Mouse (Mus musculus) skeletal muscle tissue, adult 2 months (tissue): ENCODE results near the gene Mbnl2.

Experiments
- DNase-seq: peaks from one replicate; pipeline ENCODE4 v3.0.0-alpha.2; 2012; ENCODE audit warnings: low read depth, low spot score

Mbnl2 gene

GRCm38 (mm10) chr14:120273766-120274165, 1.7 kb upstream of the Mbnl2 start:
- no peak for DNase-seq

GRCm38 (mm10) chr14:120274746-120275145, 723 bp upstream of the Mbnl2 start:
- DNase-seq: no peak

- DNase-seq: no peak
Measured at GRCm38 (mm10) chr14:120276343-120277080, 1.0 kb downstream of the Mbnl2 start.

- peak; percentile 97 for DNase-seq
Measured at GRCm38 (mm10) chr14:120277081-120277656, 1.7 kb downstream of the Mbnl2 start.

GRCm38 (mm10) chr14:120278290-120279244, 3.1 kb downstream of the Mbnl2 start:
- DNase-seq: no peak

- DNase-seq: no peak
Measured at GRCm38 (mm10) chr14:120280136-120280535, 4.7 kb downstream of the Mbnl2 start.

GRCm38 (mm10) chr14:120283787-120284186, 8.3 kb downstream of the Mbnl2 start:
- DNase-seq: no peak

- no peak for DNase-seq
Measured at GRCm38 (mm10) chr14:120284504-120284903, 9.0 kb downstream of the Mbnl2 start.

- no peak for DNase-seq
Measured at GRCm38 (mm10) chr14:120287121-120287986, 11.9 kb downstream of the Mbnl2 start.

- no peak for DNase-seq
Measured at GRCm38 (mm10) chr14:120287987-120288275, 12.5 kb downstream of the Mbnl2 start.

- no peak for DNase-seq
Measured at GRCm38 (mm10) chr14:120288378-120289002, 13.0 kb downstream of the Mbnl2 start.

- no peak for DNase-seq
Measured at GRCm38 (mm10) chr14:120289065-120289464, 13.6 kb downstream of the Mbnl2 start.

GRCm38 (mm10) chr14:120289528-120289927, 14.1 kb downstream of the Mbnl2 start:
- no peak for DNase-seq

- DNase-seq: no peak
Measured at GRCm38 (mm10) chr14:120291226-120291757, 15.8 kb downstream of the Mbnl2 start.

GRCm38 (mm10) chr14:120292133-120292532, 16.7 kb downstream of the Mbnl2 start:
- no peak for DNase-seq

- DNase-seq: no peak
Measured at GRCm38 (mm10) chr14:120292617-120293195, 17.2 kb downstream of the Mbnl2 start.

- no peak for DNase-seq
Measured at GRCm38 (mm10) chr14:120294480-120294879, 19.0 kb downstream of the Mbnl2 start.

GRCm38 (mm10) chr14:120295355-120296220, 20.1 kb downstream of the Mbnl2 start:
- no peak for DNase-seq

GRCm38 (mm10) chr14:120296231-120297006, 20.9 kb downstream of the Mbnl2 start:
- no peak for DNase-seq
